Mouse (Mus musculus) splenic B cell, adult 2 months (primary cell): ENCODE results near the gene Krt10.
A peak's percentile ranks its signal among the peaks of the same experiment; 100 is the strongest.

ENCODE experiments used
- DNase-seq: peaks from one replicate; pipeline ENCODE4 v3.0.0-alpha.2; 2011; ENCODE audit warnings: low read depth, low spot score
- H3K27me3 ChIP-seq: 2 replicates; pipeline ENCODE4 v1.6.1; 2012; ENCODE audit warnings: mild to moderate bottlenecking, low read length, moderate library complexity, mixed read lengths; ENCODE audit not compliant: control insufficient read depth, poor library complexity, insufficient read depth, severe bottlenecking
- H3K36me3 ChIP-seq: 2 replicates; pipeline ENCODE4 v1.6.1; 2012; ENCODE audit warnings: mild to moderate bottlenecking, low read length, moderate library complexity, mixed read lengths; ENCODE audit not compliant: control insufficient read depth, poor library complexity, insufficient read depth, severe bottlenecking

Krt10 gene

DNA sequence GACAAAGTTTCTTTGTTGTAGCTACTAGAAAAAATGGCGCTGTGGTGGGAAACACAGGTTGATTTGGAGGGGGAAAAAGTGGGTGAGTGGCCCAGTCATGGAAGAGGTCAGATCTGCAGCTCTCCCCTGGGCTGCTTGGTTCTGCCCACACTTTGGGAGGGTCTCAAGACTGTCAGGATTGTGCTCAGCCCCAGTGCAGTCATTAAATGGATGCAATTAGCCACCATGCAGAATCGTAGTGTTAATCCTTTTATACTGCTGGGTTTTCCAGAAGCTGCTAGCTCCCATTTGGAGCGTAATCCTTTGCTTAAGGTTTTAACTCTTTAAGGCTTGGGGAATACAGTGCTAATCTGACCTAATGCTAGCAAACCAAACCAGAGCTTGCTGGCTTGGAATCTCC, 6.9 kb upstream of the Krt10 start:
- DNase-seq: no peak
- Histone ChIP-seq H3K27me3 (no peaks in the 10 kb centered on the region; the same call in 1 of the 2 replicates), H3K36me3 (no peaks in the 10 kb centered on the region)

DNA sequence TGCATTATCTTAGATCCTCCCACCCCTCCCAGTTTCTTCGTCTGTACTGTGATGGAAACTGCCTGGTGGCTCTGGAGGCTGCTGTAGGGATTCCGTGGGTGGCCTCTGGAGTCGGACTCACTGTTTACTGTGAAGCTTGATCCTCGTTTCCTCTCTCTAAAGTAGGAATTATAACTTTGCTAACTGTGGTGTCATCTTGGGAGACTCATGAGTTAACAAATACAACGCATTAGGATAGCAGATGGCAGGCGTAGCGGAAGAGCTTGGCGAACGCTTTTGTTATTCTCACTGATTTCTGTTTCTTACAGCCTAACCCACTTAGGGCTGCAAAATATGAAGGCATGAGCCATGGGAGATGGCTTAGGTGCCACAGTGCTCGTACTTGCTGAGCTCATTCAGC, 3.3 kb upstream of the Krt10 start:
- no peaks in the 10 kb centered on the region for H3K36me3 ChIP-seq
- no peaks in the 10 kb centered on the region; the same call in 1 of the 2 replicates for H3K27me3 ChIP-seq
- no peak for DNase-seq

DNA sequence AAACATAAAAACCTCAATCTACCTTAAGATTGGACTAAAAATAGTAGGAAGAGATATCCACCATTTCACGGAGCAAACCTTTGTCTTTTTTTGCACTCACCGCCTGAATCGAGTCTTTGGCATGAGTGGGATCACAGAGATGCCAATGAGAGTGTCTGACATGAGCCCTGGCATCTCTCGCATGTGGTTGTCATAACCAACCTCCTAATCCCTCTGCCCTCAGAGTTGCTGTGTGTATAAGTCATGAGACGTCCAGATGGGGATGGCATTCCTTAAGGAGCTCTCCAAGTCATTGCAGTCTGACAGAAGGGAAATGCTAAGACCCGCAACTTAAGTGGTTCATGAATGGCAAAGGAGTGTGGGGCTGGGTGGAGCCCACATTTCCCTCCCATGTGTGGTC, 2.2 kb upstream of the Krt10 start:
- H3K27me3 ChIP-seq: no peaks in the 10 kb centered on the region; the same call in 1 of the 2 replicates
- no peak for DNase-seq
- H3K36me3 ChIP-seq: no peaks in the 10 kb centered on the region

- Histone ChIP-seq H3K36me3 (no peaks in the 10 kb centered on the region), H3K27me3 (no peaks in the 10 kb centered on the region; the same call in 1 of the 2 replicates)
- DNase-seq: no peak
Observed at GRCm38 (mm10) chr11:99390866-99391265, 1.7 kb upstream of the Krt10 start.

GRCm38 (mm10) chr11:99388661-99389060, 503 bp downstream of the Krt10 start:
- Histone ChIP-seq H3K36me3 (no peaks in the 10 kb centered on the region), H3K27me3 (no peaks in the 10 kb centered on the region)
- no peak for DNase-seq

DNA sequence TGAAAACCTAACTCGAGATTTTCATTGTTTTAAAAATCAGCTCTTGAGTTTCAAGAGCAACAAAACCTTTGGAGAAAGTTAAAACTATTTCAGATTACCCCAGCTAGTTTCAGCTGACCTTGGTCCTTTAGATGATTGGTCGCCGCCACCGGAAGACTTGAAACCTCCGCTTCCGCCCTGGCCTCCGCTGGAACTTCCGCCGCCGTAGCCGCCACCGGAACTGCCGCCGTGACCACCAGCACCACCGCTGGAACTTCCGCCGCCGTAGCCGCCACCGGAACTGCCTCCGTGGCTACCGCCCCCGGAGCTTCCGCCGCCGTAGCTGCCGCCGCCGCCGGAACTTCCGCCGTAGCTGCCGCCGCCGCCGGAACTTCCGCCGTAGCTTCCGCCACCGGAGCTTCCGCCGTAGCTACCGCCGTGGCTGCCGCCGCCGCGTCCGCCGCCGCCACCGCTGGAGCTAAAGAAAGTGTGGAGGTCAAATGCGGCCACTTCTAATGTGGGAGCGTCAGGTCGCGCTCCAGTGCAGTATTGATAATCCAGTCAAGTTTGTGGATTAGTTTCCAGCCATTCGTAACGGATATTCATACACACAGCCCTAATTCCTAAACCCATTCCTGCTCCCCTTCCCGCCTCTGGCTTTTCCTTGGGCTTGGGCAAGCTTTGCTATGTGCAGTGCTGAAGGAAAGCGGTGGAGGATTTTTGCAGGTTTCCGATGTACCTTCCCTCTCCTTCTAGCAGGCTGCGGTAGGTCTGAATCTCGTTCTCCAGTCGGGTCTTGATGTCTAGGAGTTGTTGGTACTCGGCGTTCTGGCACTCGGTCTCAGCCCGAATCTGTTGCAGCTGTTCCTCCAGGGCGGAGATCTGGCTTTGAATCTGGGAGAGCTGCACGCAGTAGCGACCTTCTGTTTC, 3.1 kb downstream of the Krt10 start:
- no peaks in the 10 kb centered on the region; the same call in 1 of the 2 replicates for H3K27me3 ChIP-seq
- H3K36me3 ChIP-seq: no peaks in the 10 kb centered on the region
- peak; percentile 84 for DNase-seq

GRCm38 (mm10) chr11:99379568-99379967, 9.6 kb downstream of the Krt10 start:
- Histone ChIP-seq H3K36me3 (no peaks in the 10 kb centered on the region), H3K27me3 (no peaks in the 10 kb centered on the region; the same call in 1 of the 2 replicates)
- DNase-seq: peak; percentile 83

DNA sequence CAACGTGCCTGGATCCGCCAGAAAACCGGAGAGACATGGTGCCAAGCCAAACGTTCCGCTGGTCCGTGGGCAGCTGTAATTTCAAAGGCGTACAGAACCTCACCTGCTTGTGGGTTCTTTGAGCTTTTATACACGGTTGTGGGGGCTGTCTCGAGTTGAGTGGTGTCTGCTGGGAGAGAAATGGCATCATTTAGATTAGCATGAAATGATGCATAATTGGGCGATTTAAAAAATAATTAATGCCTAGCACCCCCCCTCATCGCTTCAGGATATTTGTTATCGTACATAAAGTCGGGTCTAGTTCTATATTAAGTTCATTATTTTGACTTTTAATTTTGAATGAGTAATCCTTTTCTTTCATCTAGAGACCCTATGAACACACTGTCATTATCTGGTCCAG, 14.4 kb downstream of the Krt10 start, which contains the start of gene Krt28:
Gene Krt28 (minus strand): TSS at position 101 of the 400 bp plus-strand sequence.
- H3K36me3 ChIP-seq: no peaks in the 10 kb centered on the region
- no peaks in the 10 kb centered on the region for H3K27me3 ChIP-seq
- DNase-seq: no peak

GRCm38 (mm10) chr11:99369853-99370451, 19.2 kb downstream of the Krt10 start:
- Histone ChIP-seq H3K36me3 (no peaks in the 10 kb centered on the region), H3K27me3 (no peaks in the 10 kb centered on the region)
- DNase-seq: peak; percentile 64

- DNase-seq: no peak
- Histone ChIP-seq H3K36me3 (no peaks in the 10 kb centered on the region), H3K27me3 (no peaks in the 10 kb centered on the region)
Observed at GRCm38 (mm10) chr11:99369229-99369628, 19.9 kb downstream of the Krt10 start.

DNA sequence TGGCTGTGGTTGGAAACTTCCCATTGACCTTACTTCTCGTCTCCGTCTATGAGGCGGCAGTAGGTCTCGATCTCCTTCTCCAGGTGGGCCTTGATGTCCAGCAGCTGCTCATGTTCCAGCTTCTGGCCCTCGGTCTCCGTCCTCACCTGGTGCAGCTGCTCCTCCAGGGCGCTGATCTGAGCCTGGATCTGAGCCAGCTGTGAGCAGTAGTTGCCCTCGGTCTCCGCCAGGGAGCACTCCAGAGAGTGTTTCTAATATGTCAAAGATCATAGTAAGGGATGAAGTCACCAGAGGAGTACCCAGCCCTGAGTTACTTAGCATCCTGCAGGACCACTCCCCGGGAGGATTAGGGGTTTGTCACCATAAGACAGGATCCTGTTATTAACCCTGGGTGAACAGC, 22.4 kb downstream of the Krt10 start:
- Histone ChIP-seq H3K36me3 (no peaks in the 10 kb centered on the region), H3K27me3 (no peaks in the 10 kb centered on the region)
- no peak for DNase-seq

GRCm38 (mm10) chr11:99364412-99364811, 24.8 kb downstream of the Krt10 start:
- DNase-seq: peak; percentile 53
- Histone ChIP-seq H3K36me3 (no peaks in the 10 kb centered on the region), H3K27me3 (no peaks in the 10 kb centered on the region)

DNA sequence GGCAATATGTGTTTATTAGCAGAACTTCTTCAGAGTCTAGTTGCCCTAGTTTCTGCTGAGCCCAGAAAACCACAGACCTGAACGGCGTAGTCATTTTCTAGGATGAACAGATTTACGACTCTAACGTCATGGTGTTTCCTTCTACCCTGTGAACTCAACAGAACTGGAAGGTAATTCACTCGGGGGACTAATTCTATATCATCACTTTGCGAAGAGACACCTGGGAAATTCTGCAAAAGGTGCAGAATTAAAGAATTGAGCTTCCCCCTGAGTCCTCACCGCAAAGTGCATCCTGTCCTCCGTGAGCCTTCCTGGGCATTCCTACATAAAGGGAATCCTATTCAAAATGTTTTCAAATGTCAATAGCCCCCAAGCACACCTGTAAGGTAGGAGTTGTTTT, 27.7 kb downstream of the Krt10 start:
- no peaks in the 10 kb centered on the region for H3K36me3 ChIP-seq
- H3K27me3 ChIP-seq: no peaks in the 10 kb centered on the region
- DNase-seq: no peak

DNA sequence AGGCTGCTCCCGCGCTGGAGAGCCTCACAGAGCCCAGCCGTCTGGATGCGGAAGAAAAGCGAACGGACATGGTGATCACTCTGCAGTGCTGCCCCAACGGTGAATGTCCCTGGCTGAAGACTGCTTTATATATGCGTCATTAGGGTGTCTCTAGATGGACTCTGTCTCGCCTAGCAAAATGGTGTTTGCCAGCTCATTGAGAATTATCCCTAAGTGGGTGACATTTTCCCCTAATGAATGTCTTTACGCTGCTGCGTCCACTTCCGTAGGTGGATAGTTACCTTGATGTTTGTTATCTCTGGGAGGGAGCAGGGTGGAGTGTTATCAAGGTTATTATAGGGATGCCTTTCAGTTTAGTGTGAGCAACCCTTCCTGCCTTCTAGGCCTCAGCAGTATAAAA, 38.2 kb downstream of the Krt10 start, which contains the start of gene Krt27:
Gene Krt27 (minus strand): TSS at position 101 of the 400 bp plus-strand sequence.
- H3K36me3 ChIP-seq: no peaks in the 10 kb centered on the region
- no peak for DNase-seq
- no peaks in the 10 kb centered on the region for H3K27me3 ChIP-seq

GRCm38 (mm10) chr11:99339299-99339847, 49.8 kb downstream of the Krt10 start:
- Histone ChIP-seq H3K27me3 (no peaks in the 10 kb centered on the region), H3K36me3 (no peaks in the 10 kb centered on the region)
- DNase-seq: no peak
